Mouse (Mus musculus) kidney, postnatal 0 days (tissue): ENCODE results near the gene Mlxipl. TPM values are rescaled to one million over a fixed set of nuclear protein-coding genes. Genes with fewer than 3 reads are reported as not detected.

Source experiments
- ATAC-seq: fragments of 200-750 bp; cut with Nextera tagmentation; replicated peaks from 2 replicates; pipeline ENCODE4 v1.8.0; 2017; ENCODE audit warnings: low read depth, moderate number of reproducible peaks, moderate TSS enrichment, moderate library complexity; ENCODE audit not compliant: low FRiP score
- DNase-seq: peaks from one replicate; pipeline ENCODE4 v3.0.0-alpha.2; 2016; ENCODE audit warnings: low spot score
- H3K27ac ChIP-seq: fragments of 300-500 bp; sonication (generic); 2 replicates; pipeline ENCODE4 v1.5.1; 2014; ENCODE audit warnings: mild to moderate bottlenecking
- H3K27me3 ChIP-seq: fragments of 300-500 bp; sonication (generic); 2 replicates; pipeline ENCODE4 v1.6.1; 2014; ENCODE audit warnings: low read length, mixed read lengths; ENCODE audit not compliant: insufficient read depth
- H3K36me3 ChIP-seq: fragments of 300-500 bp; sonication (generic); 2 replicates; pipeline ENCODE4 v1.6.1; 2014; ENCODE audit warnings: low read length, mixed read lengths; ENCODE audit not compliant: insufficient read depth
- H3K4me1 ChIP-seq: fragments of 300-500 bp; sonication (generic); replicated peaks from 2 replicates; pipeline ENCODE4 v1.6.1; 2014; ENCODE audit warnings: antibody characterized with exemption, low read length, mixed read lengths; ENCODE audit not compliant: insufficient read depth
- H3K4me2 ChIP-seq: fragments of 300-500 bp; sonication (generic); 2 replicates; pipeline ENCODE4 v1.6.1; 2014; ENCODE audit warnings: mild to moderate bottlenecking, low read length, moderate library complexity, mixed read lengths
- H3K4me3 ChIP-seq: fragments of 300-500 bp; sonication (generic); replicated peaks from 2 replicates; pipeline ENCODE4 v1.5.1; 2014; ENCODE audit warnings: low read depth, low read length
- H3K9ac ChIP-seq: fragments of 300-500 bp; sonication (generic); 2 replicates; pipeline ENCODE4 v1.6.1; 2014; ENCODE audit warnings: low read depth, low read length
- H3K9me3 ChIP-seq: fragments of 300-500 bp; sonication (generic); replicated peaks from 2 replicates; pipeline ENCODE4 v1.6.1; 2016; ENCODE audit warnings: low read length, inconsistent platforms, mixed read lengths
- CTCF ChIP-seq: IDR thresholded peaks from 2 replicates; pipeline ENCODE4 v1.5.1; 2016; ENCODE audit warnings: antibody characterized with exemption, low read depth, mild to moderate bottlenecking, moderate library complexity
- WGBS: fragments of 180-500 bp; shearing (Covaris S2); extraction: QIAGEN DNeasy Blood & Tissue Kit; methylation state at CpG from one replicate; pipeline ENCODE4 v1.1.7; 2014; 5-methylcytosine and 5-hydroxymethylcytosine counted together
- polyA plus RNA-seq: library from polyadenylated mRNA; unstranded; fragments of >200 nt; fragmentation: Nextera tagmentation; extraction: Ambion mirVana; gene quantifications from 2 replicates; pipeline ENCODE4 v1.2.1, GENCODE M21; 2015

Gene Mlxipl
- polyA plus RNA-seq, 1 experiment from 2014 or later, result 6.5 TPM

DNA sequence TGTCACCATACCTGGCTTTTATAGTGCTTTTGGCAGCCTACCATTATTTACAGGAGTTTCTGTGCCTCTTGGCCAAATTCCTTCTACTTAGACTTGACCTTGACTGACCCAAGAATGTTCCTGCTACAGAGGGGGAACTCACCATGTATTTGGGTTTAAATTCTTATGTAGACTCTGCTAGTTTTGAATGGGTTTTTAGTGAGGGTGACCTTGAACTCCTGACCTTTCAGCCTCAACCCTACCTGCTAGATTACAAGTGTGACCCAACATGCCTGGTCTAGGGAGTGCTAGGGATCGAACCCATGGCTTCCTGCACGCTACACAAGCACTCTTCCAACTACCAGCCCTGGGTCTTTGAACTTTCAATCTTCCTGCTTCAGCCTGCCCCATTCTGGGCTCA, 17.6 kb upstream of the Mlxipl start:
- no peaks in the 10 kb centered on the region for H3K9me3 ChIP-seq
- no peak overlapping the region for H3K4me3 ChIP-seq
- H3K27ac ChIP-seq, result no peak overlapping the region
- no peaks in the 10 kb centered on the region for H3K27me3 ChIP-seq
- ATAC-seq (no peak), DNase-seq (no peak)
- TF ChIP-seq CTCF, result no peak
- WGBS, result 88% methylated on average over 2 of the region's 2 CpGs
- peaks cover 10% of the 10 kb centered on the region; the same call in 1 of the 2 replicates for H3K36me3 ChIP-seq
- H3K9ac ChIP-seq, result no peak overlapping the region
- H3K4me2 ChIP-seq, result no peak overlapping the region
- H3K4me1 ChIP-seq, result no peaks in the 10 kb centered on the region; the same call in 1 of the 2 replicates

DNA sequence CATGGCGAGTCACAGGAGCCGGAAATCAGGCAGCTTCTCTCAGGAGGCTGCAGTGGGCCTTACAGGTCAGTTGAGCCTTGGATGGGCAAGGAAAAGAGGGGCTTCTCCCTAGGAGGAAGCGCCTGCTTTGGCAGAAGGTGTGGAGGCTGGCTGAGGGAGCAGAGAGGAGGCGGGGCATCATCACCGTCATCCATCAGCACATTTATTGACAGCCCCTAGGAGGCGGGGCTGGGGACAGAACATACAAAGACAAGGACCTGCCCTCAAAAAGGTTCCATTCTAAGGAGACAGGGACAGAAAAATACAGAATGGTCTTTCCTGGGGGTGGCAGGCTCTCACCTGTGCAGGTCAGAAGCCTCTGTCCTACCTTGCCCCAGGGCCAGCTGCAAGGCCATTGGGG, 17.0 kb upstream of the Mlxipl start:
- H3K9ac ChIP-seq, result no peak overlapping the region
- no peaks in the 10 kb centered on the region for H3K27me3 ChIP-seq
- TF ChIP-seq CTCF, result no peak
- H3K9me3 ChIP-seq, result no peaks in the 10 kb centered on the region
- H3K4me2 ChIP-seq, result no peak overlapping the region
- DNase-seq (no peak), ATAC-seq (no peak)
- WGBS, result 77% methylated on average over 6 of the region's 6 CpGs
- H3K27ac ChIP-seq, result no peak overlapping the region
- H3K4me1 ChIP-seq, result no peaks in the 10 kb centered on the region; the same call in 1 of the 2 replicates
- peaks cover 10% of the 10 kb centered on the region; the same call in 1 of the 2 replicates for H3K36me3 ChIP-seq
- no peak overlapping the region for H3K4me3 ChIP-seq

DNA sequence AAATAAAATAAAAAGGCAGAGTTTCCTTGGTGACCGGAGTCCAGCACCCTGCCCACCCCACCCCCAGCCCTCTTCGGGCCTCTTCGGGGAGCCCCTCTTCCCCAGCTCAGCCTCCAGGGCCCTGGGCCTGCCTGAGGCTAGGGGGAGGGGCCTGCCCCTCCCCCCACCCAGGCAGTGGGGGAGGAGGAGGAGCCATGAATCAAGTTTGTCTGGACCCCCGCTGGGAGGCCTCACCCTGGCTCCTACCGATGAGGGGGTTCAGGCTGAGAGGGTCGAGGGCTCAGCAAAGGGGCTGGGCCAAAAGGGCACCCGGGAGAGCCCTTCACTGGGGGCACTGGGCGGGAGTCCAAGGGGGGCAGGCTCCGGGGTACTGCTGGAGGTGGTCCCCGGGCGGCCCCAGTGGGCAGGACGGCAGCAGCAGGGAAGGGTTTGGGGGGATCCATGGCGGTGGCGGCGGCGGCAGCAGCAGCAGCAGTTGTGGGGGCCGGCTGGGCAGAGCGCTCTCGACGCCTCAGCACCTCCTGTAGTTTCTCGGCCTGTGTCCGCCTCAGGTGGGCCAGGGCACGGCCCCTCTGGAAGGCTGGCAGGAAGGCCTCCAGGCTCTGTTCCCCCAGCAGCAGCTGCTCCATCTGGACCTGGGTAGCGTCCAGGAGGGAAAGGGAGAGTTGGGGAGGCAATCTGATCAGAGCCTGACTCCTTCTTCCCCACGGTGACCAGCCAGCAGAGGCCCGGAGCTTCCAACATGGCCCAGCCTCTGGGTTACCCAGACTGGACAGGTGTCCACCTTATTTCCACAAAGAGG, 16.1 kb upstream of the Mlxipl start:
- TF ChIP-seq CTCF, result no peak
- no peak overlapping the region for H3K4me3 ChIP-seq
- no peak overlapping the region for H3K27ac ChIP-seq
- H3K4me2 ChIP-seq, result no peak overlapping the region
- no peaks in the 10 kb centered on the region for H3K27me3 ChIP-seq
- no peak for ATAC-seq
- H3K9me3 ChIP-seq, result no peaks in the 10 kb centered on the region
- WGBS, result 28% methylated on average over 26 of the region's 26 CpGs
- H3K4me1 ChIP-seq, result no peaks in the 10 kb centered on the region; the same call in 1 of the 2 replicates
- DNase-seq, result no peak
- peaks cover 10% of the 10 kb centered on the region; the same call in 1 of the 2 replicates for H3K36me3 ChIP-seq
- peak overlapping the region; percentile 35; the same call in 1 of the 2 replicates for H3K9ac ChIP-seq

DNA sequence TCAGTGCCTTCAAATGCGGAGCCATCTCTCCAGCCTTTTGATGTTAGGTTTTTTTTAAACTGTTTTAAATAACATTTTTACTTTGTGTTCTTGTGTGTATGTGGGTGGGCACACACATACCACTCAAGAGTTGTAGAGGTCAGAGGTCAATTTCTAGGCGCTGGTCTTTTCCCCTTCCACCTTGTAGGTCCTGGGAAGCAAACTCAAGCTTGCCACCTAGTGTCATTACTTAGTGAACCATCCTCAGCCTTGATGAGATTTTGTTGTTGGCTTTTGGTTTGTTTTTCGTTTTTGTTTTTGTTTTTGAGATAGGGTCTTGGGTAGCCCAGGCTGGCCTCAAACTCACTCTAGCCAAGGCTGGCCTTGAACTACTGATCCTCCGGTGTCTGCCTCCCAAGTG, 14.0 kb upstream of the Mlxipl start:
- Histone ChIP-seq H3K4me2 (no peak overlapping the region), H3K4me3 (no peak overlapping the region), H3K27ac (no peak overlapping the region), H3K9ac (no peak overlapping the region), H3K27me3 (no peaks in the 10 kb centered on the region), H3K4me1 (no peaks in the 10 kb centered on the region; the same call in 1 of the 2 replicates), H3K36me3 (peaks cover 10% of the 10 kb centered on the region; the same call in 1 of the 2 replicates), H3K9me3 (no peaks in the 10 kb centered on the region)
- peak; percentile 39; the same call in 1 of the 2 replicates for TF ChIP-seq CTCF
- DNase-seq (no peak), ATAC-seq (no peak)
- WGBS, result 69% methylated on average over 4 of the region's 4 CpGs

DNA sequence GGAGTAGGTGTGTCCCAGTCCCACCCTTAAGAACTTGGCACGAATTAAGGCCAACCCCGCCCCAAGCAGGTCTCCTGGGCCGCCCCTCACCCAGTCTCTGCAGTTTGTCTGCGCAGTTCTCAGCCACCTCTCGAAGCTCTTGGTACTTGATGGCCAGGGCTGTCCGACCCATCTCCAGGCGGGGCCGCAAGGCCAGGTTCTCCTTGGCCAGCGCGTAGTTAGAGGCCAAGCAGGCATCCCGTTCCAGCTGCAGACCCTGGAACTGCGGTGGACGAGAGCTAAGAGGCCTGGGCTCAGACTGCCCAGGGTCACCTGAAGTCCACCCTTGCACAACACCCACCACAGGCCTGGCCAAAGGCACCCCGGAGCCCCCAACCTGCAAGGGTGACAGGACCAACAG, 13.3 kb upstream of the Mlxipl start:
- no peak for ATAC-seq
- Histone ChIP-seq H3K27ac (peak overlapping the region; percentile 90), H3K4me1 (no peaks in the 10 kb centered on the region; the same call in 1 of the 2 replicates), H3K9me3 (no peaks in the 10 kb centered on the region), H3K27me3 (no peaks in the 10 kb centered on the region), H3K4me2 (peak overlapping the region; percentile 91), H3K4me3 (no peak overlapping the region), H3K36me3 (peaks cover 10% of the 10 kb centered on the region; the same call in 1 of the 2 replicates), H3K9ac (peak overlapping the region; percentile 96; the same call in 1 of the 2 replicates)
- no peak for TF ChIP-seq CTCF
- DNase-seq, result no peak
- 70% methylated on average over 14 of the region's 14 CpGs for whole genome bisulfite sequencing

DNA sequence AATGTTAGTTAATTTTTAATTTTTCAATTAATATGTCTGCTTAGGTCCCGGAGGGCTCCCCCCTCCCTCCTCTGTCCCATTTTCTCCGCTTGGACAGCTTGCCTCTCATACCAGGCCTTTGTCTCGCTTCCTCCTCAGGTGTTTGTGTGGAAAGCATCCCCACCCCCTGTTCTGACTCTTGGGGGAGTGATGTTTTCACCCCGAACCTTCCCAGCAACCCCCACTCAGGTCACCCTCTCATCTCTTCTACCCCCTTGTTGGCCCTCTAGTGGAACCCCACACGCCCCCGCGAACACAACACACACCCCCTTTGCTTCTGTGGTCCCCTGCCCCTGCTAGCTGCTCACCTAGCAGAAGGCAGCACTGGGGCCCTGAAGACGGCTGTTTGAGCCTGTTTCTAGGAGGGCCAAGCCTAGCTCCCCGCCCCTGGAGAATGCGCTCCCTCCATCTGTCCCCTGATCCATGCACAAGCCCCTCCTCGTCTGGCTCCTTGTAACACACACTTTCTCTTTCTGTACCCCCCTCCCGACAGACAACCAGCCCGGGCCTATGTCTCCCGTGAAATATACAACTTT, 12.7 kb upstream of the Mlxipl start:
- no peaks in the 10 kb centered on the region for H3K9me3 ChIP-seq
- peak overlapping the region; percentile 90 for H3K27ac ChIP-seq
- H3K4me2 ChIP-seq, result peak overlapping the region; percentile 91
- H3K9ac ChIP-seq, result peak overlapping the region; percentile 96
- WGBS, result 17% methylated on average over 14 of the region's 14 CpGs
- TF ChIP-seq CTCF, result no peak
- H3K36me3 ChIP-seq, result peaks cover 10% of the 10 kb centered on the region; the same call in 1 of the 2 replicates
- DNase-seq, result peak; percentile 86
- peak overlapping the region; percentile 98 for H3K4me3 ChIP-seq
- ATAC-seq, result peak; percentile 48; the same call in 1 of the 2 replicates
- H3K27me3 ChIP-seq, result no peaks in the 10 kb centered on the region
- H3K4me1 ChIP-seq, result no peaks in the 10 kb centered on the region; the same call in 1 of the 2 replicates
